Mouse (Mus musculus) E14TG2a.4 (cell line): ENCODE data around the gene Gm648.
"Not testable (repeated sequence)": the region's sequence is repeated elsewhere in the genome, so short reads cannot be mapped to it uniquely, and the experiment has no call there.

Experiments
- H3K27me3 ChIP-seq: 2 replicates; pipeline ENCODE4 v1.6.1; 2014; ENCODE audit warnings: low read length, control low read depth; ENCODE audit not compliant: insufficient read depth
- H3K36me3 ChIP-seq: 2 replicates; pipeline ENCODE4 v1.6.1; 2014; ENCODE audit warnings: low read length, control low read depth; ENCODE audit not compliant: insufficient read depth
- H3K4me1 ChIP-seq: replicated peaks from 2 replicates; pipeline ENCODE4 v1.6.1; 2014; ENCODE audit warnings: low read depth, low read length, control low read depth
- H3K4me3 ChIP-seq: replicated peaks from 2 replicates; pipeline ENCODE4 v1.5.1; 2014; ENCODE audit warnings: mild to moderate bottlenecking, low read length
- H3K9me3 ChIP-seq: 2 replicates; pipeline ENCODE4 v1.6.1; 2014; ENCODE audit warnings: low read length, control low read depth
- CTCF ChIP-seq: conservative IDR thresholded peaks from 2 replicates; pipeline ENCODE4 v1.5.1; 2014; ENCODE audit warnings: low read length
- NANOG ChIP-seq: IDR thresholded peaks from 2 replicates; pipeline ENCODE4 v1.6.1; 2014; ENCODE audit warnings: borderline replicate concordance, low read length, mixed read lengths
- POU5F1 ChIP-seq: IDR thresholded peaks from 2 replicates; pipeline ENCODE4 v1.6.1; 2014; ENCODE audit warnings: low read length, borderline replicate concordance

The Gm648 gene

GRCm38 (mm10) chrX:56549506-56549905, at the start of gene Gm648:
Gene Gm648 (minus strand): TSS chrX:56549606.
- H3K9me3 ChIP-seq: no peaks in the 10 kb centered on the region
- TF ChIP-seq NANOG (no peak), POU5F1 (no peak), CTCF (no peak)
- H3K4me3 ChIP-seq: no peak within 1 kb of the TSS
- H3K27me3 ChIP-seq: no peaks in the 10 kb centered on the region
- H3K4me1 ChIP-seq: no peaks in the 10 kb centered on the region
- H3K36me3 ChIP-seq: no peaks in the 10 kb centered on the region

- no peaks in the 10 kb centered on the region for H3K27me3 ChIP-seq
- no peak for TF ChIP-seq CTCF
- no peak for TF ChIP-seq NANOG
- no peak for TF ChIP-seq POU5F1
- peaks cover 4% of the 10 kb centered on the region; the same call in 1 of the 2 replicates for H3K4me1 ChIP-seq
- H3K4me3 ChIP-seq: peak within 1 kb of the TSS; percentile 92
- peaks cover 7% of the 10 kb centered on the region; the same call in 1 of the 2 replicates for H3K36me3 ChIP-seq
- H3K9me3 ChIP-seq: no peaks in the 10 kb centered on the region
These were observed 48.7 kb upstream of the Gm648 start, which contains the start of gene Mmgt1 for GRCm38 (mm10) chrX:56597887-56598640. Gene Mmgt1 (minus strand): TSS chrX:56598069.

- Histone ChIP-seq H3K9me3 (no peaks in the 10 kb centered on the region), H3K4me1 (peaks cover 4% of the 10 kb centered on the region; the same call in 1 of the 2 replicates), H3K27me3 (no peaks in the 10 kb centered on the region), H3K36me3 (peaks cover 8% of the 10 kb centered on the region; the same call in 1 of the 2 replicates), H3K4me3 (peak overlapping the region; percentile 92)
- TF ChIP-seq POU5F1: no peak
- no peak for TF ChIP-seq NANOG
These were observed 47.9 kb upstream of the Gm648 start for GRCm38 (mm10) chrX:56597219-56597886.

- Histone ChIP-seq H3K36me3 (no peaks in the 10 kb centered on the region), H3K4me1 (no peaks in the 10 kb centered on the region), H3K27me3 (no peaks in the 10 kb centered on the region), H3K9me3 (no peaks in the 10 kb centered on the region), H3K4me3 (no peak overlapping the region)
- TF ChIP-seq CTCF (no peak), NANOG (no peak), POU5F1 (no peak)
These were observed 28.8 kb upstream of the Gm648 start for GRCm38 (mm10) chrX:56578200-56578599.

GRCm38 (mm10) chrX:56572465-56572864, 23.1 kb upstream of the Gm648 start:
- no peak overlapping the region for H3K4me3 ChIP-seq
- H3K27me3 ChIP-seq: no peaks in the 10 kb centered on the region
- H3K9me3 ChIP-seq: no peaks in the 10 kb centered on the region
- no peaks in the 10 kb centered on the region for H3K4me1 ChIP-seq
- H3K36me3 ChIP-seq: no peaks in the 10 kb centered on the region
- no peak for TF ChIP-seq POU5F1
- peak; percentile 48 for TF ChIP-seq CTCF
- TF ChIP-seq NANOG: no peak

GRCm38 (mm10) chrX:56553584-56553983, 4.2 kb upstream of the Gm648 start:
- no peaks in the 10 kb centered on the region for H3K36me3 ChIP-seq
- no peak overlapping the region for H3K4me3 ChIP-seq
- no peaks in the 10 kb centered on the region for H3K4me1 ChIP-seq
- no peaks in the 10 kb centered on the region for H3K27me3 ChIP-seq
- H3K9me3 ChIP-seq: no peaks in the 10 kb centered on the region
- TF ChIP-seq NANOG: no peak
- no peak for TF ChIP-seq POU5F1
- no peak for TF ChIP-seq CTCF

GRCm38 (mm10) chrX:56537162-56537561, 12.2 kb downstream of the Gm648 start:
- H3K36me3 ChIP-seq: no peaks in the 10 kb centered on the region
- TF ChIP-seq CTCF: peak; percentile 17; the same call in 1 of the 2 replicates
- no peak for TF ChIP-seq NANOG
- no peaks in the 10 kb centered on the region for H3K9me3 ChIP-seq
- no peaks in the 10 kb centered on the region for H3K4me1 ChIP-seq
- H3K4me3 ChIP-seq: no peak overlapping the region
- no peaks in the 10 kb centered on the region for H3K27me3 ChIP-seq

- TF ChIP-seq POU5F1 (no peak), CTCF (peak; percentile 37)
- Histone ChIP-seq H3K4me3 (no peak overlapping the region), H3K36me3 (no peaks in the 10 kb centered on the region), H3K27me3 (no peaks in the 10 kb centered on the region), H3K4me1 (no peaks in the 10 kb centered on the region), H3K9me3 (no peaks in the 10 kb centered on the region)
These were observed 18.1 kb downstream of the Gm648 start for GRCm38 (mm10) chrX:56531266-56531665.

- H3K9me3 ChIP-seq, H3K36me3 ChIP-seq, H3K27me3 ChIP-seq, H3K4me1 ChIP-seq, H3K4me3 ChIP-seq: not testable (repeated sequence)
These were observed 25.0 kb downstream of the Gm648 start, which contains the start of gene Gm10477 for GRCm38 (mm10) chrX:56524442-56524841. Gene Gm10477 (plus strand): TSS chrX:56524742.
